Mouse (Mus musculus) embryo, embryonic 9.5 days (tissue): ENCODE measurements at regions not wholly inside any gene's neighbourhood (a gene's known extent, or its start where the extent isn't known, plus 50 kb on each side); places are given as distances from the start of the nearest gene placed in this dataset.

Experiments used
- DNase-seq: peaks from one replicate; pipeline ENCODE4 v3.0.0-alpha.2; 2017; ENCODE audit errors: extremely low spot score

DNA sequence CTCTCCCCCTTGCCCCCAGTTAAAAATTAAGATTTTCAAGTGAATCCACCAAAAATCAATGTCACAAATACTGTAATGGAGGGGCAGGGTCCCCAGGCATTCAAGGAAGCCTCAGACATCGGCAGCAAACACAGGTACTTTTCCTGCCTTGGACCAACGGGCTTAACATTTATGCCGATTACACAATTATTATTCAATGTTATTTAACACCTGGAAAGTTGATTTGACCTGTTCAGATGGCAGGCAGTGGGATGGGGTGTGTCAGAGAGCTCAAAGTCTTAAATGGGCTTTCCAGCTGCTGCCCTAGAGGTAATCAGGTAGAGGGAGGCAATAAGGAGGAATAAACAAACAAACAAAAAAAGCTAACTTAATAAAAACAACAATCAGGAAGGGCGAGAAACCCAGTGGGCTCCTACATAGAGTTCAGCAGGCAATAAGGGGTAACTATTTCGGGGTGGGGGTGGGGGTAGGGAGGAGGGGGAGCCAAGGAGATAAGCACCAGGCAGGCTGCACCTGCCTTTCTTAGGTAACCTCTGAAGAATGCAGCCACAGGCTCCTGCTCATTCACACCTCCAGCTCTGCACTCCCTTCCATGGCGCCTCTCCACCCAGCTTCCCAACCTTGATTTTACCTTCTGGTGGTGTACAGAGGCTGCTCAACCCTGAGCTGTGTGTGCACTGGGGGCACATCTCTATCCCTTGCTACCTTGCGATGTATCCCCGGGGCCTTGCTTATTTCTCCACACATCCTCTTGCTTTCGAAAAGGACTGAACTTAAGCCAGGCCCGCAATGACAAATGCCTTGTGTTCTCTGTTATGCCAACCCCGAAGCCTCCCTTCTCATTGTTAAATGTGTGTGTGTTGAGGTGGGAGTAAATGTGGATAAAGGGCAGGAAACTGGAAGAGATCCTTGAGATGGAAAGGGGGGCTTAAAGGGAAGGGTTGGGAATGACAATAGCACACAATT lies 168.9 kb upstream of the Id2 start:
- DNase-seq: no peak

DNA sequence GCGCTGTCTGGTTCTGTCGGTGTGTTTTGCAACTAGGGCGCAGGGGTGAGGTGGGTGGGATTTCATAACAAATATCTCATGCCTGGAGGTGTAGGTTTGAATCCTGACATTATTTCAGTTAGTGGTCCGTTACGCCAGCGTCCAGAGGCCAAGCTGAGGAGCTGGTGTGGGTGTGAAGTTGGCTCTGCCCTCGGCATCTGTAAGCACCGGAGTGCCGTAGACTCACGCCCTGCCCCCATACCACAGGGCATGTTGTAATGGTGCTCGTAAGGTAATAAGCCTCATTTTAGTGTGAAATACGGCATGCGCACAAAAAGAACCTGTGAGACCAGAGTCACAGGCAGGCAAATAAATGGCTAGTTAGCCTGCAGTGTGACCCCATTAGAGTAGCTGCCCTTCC lies 168.1 kb upstream of the Id2 start:
- DNase-seq: no peak

DNA sequence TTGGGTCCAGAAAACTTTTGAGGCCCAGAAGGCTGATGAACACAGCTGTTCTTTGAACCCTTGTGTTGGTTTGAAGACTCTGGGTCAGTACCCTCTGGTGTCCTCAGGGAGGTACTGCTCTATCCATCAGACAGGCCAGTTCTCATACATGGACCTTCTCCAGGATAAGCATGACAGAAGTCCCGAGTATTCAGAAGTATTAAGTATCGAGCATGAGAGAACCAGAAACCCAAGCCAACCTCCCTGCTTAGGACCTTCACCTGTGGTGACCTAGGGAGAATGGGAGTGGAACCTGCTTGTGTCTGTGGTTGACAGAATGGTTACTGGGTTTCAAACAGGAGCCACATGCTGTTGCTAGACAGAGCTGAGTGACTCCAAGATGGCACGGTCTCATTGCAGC lies 167.5 kb upstream of the Id2 start:
- DNase-seq: no peak

DNA sequence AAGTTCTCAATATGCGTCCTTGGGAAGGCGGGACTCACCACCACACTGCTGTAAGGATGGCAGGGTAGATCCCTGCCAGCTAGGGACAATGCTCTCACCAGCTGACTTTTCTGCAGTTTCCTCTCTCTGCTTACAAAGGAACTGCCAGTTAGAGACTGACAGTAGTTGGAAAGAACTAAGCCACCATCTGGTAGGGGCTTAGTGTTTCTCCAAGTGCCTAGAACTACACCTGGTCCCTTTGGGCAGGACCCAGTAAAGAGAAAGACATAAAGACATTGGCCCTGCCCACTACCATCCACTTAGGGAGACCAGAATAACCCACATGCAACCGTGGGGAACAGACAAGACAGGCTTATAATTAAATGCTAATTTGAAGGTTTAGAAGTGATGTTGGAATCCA lies 165.5 kb upstream of the Id2 start:
- DNase-seq: no peak

DNA sequence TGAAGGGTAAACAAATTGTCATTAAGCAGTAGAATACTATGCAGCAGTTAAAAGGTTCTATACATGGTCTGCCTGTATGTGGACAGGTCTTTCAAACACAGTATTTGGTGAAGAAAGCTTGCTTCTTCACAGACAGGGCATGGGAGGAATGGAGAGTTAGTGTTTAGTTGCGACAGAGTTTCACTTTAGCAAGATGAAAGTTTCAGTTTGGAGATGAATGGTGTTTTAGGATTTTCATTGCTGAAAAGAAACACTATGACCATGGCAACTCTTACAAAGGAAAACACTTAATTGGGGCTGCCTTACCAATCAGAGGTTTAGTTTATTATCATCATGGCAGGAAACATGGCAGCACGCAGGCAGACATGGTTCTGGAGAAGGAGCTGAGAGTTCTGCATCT lies 162.2 kb upstream of the Id2 start:
- DNase-seq: no peak

DNA sequence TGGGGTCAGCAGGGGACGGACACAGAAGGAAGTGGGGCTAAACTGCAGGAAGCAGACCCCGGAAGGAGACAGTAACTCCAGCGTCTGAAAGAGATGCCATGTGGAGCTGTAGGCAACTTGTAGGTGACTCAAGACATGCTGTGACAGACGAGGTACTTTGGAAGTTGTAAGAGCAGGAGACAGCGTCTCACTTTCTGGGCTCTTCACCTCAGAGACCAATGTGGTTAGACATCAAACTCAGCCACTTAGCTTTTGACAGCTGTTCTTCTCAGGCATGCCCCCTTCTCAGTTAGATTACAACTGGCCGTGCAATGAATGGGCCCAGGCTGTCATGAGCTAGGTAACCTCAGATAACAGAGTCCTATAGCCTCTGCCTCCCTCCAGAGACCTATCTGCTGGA lies 159.3 kb upstream of the Id2 start:
- DNase-seq: no peak

DNA sequence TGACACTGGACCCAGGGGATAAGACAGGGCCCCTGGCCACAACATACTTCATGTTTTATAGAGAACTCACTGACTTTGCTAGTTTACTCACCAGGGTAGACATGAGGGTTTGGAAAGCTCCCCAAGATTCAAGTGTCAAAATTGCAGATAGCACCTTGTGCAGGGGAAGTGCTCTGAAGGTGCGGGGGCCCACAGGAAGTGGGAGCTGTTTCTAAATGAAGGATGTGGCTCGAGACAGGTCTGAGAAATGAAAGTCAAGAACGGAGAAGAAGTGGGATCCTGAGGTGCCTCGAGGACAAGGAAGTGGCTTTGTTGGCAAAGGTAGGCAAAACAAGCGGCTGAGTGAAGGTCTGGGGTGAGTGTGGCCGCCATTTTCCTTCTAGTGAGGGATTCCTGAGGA lies 157.8 kb upstream of the Id2 start:
- no peak for DNase-seq

DNA sequence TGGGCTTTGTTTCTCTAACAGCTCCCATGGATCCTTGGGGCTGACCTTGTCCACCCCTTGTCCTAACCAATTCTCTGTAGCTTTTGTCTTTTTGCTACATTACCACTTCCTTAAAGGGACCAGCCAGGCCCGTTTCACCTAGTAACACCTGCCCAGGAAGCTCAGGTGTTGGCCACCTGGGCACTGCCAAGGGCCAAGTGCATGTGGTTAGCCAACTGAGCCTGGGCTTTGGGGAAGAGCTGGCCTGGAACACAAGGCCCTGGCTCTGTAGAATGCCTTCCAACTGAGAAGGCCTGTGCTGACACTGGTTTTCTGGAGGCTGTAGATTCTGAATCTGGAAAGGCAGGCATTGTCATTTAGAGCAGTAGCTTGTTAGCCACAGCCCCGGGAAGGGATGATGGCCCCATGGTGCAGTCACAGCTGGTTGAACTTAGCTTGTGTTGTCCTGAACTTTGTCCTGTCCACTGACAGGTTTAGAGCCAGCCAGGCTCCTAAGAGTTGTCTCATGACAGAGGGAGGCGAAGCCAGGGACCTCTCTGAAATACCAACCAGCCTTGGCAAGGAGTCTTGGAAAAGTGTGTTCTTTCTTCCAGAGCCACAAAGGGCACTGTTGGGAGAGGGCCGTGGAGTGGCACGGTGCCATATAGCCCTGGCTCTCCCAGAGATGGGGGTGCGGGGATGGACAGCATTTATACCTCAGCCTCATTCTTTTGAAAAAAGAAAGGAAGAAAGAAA lies 156.0 kb upstream of the Id2 start:
- no peak for DNase-seq

DNA sequence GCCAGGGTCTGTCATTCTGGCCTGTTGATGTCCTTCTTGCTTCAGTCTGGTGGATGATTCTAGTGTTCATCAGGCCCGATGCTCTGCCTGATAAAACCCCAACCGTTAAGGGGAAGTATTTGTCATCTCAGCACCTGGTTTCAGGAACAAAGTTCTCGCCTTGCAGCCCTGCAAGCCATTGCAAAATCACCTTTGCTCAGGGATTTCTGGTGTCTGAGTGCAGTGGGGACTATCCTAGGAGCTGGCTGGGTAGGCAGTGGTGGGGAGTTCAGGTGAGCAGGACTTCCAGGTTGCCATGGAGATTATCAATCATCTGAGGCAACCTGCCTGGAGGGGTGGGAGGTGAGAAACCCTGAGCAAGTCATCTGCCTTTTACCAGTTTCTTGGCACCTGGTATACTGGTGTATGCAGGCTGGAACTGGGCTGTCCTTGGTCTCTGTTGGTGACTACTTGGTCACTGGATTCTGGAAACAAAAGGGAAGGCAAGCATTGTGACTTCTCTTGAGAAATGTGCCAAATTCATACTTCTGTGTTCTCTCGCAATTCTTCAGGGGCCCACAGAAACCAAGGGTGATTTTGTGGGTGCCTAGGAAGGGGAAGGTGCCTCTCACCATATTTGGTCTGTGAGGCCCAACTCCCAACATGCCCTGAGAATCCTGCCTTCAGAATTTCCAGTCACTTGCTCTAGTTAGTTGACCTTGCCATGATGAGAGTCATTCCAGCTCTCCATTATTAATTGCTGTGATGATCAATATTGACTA lies 154.7 kb upstream of the Id2 start:
- no peak for DNase-seq

DNA sequence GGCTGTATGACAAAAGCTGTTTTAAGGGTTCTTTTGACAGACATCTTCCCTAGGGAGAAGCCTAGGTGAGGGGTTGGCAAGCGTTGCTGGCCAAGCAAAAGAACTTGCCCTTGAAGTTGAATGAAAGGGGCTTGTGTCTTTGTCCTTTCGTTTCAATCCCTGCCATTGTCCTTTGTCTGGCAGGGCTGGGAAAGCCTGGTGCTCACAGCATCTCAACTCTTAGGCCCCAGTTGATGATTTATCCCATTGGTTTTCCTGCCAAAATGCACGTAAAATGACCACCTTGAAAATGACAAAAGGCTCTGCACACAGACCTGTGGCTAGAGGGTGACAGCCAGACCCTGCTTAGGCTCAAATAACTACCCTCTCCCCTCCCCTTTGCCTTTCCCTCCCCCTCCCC lies 153.9 kb upstream of the Id2 start:
- DNase-seq: no peak

DNA sequence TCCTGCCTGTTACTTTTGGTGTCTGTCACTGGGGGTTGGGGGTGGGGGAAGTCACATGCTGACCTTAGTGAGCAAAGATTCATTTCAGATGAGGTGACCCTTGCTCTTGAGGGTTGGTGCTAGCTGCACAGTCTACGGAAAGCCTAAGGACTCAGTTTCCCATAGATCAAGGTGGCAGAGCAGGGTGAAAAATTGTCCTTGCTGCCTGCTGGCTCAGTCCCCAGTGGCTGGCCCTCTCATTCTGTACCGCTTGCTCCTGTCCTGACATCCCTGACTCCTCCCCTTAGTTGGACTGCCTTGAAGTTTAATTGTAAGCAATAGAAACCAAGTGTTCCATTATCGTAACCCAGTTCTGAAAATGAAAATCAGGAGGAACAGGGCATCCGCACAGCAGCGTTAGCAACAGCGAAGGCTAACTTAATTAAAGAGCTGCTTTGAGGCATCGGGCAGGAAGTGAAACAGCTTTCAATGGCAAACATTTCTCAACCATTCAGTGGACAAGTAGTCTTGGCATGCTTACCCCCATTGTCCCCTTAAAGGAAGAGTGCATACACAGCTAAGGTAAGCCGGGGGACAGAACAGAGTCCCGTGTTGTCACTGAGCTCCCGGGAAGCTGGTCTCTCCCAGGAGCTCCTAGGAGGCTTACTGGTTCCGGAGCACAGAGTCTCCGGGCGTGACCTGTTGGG lies 151.9 kb upstream of the Id2 start:
- DNase-seq: no peak

DNA sequence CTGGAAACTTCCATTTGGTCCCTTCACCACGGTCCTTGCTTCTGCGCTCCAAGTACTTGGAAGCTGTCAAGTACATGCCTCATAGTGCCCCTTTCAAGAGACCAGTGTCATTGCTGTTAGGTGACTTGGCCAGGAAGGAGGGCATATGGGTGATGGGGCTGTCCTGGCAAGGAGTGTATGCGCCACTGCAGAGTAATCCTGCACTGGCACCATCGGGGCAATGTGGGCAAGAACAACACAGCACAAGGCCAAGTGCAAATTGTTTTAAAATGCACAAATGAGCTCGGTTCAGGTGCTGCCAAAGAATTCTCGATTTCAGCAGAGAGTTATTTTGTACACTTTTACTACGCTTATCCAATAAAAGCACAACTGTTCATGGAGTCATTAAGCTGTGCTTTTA lies 149.6 kb upstream of the Id2 start:
- DNase-seq: no peak

DNA sequence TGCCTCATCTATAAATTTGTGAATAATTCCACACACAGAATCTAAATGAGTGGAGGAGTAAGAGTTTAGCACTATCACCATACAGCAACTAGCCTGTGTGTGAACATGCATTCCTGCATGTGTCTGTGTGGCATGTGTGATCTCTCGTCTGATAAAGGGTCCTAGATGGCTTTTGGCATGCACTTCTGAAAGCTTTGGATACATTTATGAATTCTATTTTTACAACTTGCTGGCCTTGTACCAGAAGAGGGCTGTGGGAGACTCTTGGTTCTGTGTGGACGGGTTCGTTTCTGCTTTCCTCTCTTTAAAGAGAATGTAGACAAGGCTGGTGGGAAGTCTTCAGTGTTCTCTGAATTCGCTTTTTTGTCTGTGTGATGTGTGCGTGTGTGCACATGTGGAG lies 148.7 kb upstream of the Id2 start:
- no peak for DNase-seq

DNA sequence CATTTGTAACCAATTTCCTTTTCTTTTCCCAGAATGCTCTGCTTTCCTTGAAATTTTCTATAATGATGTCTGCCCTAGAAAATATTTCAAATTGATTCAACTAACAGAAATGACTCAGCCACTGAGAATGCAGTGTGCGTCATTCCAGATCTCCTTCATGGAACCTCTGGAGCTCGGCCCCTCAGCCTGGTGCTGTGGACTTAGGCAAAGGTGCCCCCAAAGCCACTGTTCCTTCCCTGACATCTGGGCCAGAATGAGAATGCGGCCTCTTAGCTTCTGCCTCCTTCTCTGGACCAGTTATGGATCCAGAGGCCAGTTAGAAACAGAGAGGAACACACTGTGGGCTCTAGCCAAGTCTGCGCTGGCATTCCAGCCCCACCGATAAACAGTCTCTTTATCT lies 148.3 kb upstream of the Id2 start:
- no peak for DNase-seq

DNA sequence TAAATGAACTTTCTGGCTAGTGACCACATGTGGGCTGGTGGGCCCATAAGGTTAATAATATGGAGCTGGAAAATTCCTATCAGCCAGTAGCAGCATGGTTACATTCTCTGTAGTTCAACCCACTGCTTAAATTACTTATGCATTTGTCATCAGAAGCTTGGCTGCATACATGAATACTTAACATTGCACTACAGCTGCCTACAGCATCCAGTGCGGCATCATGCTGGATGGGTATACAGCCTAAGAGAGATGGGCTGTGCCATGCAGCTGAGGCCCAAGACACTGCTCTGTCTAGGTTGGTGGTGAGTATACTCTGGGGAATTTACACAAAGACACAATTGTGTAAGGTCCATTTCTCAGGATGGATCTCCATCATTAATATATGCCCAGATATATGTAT lies 147.7 kb upstream of the Id2 start:
- DNase-seq: no peak

DNA sequence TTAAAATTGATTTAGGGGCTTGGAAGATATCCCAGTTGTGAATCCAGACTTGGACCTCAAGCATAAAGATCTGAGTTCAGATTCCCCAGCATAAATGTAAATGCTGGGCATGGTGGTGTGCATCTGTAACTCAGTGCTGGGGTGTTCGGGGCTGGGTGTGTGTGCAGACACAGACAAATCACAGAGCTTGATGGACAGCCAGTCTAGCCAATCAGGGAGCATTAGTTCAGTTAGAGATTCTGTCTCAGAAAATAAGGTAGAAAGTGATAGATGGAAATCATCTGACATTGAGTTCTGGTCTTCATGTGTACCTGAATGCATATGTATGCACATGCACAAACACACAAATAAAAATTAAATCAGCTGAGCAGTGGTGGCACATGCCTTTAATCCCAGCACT lies 147.0 kb upstream of the Id2 start:
- DNase-seq: no peak

DNA sequence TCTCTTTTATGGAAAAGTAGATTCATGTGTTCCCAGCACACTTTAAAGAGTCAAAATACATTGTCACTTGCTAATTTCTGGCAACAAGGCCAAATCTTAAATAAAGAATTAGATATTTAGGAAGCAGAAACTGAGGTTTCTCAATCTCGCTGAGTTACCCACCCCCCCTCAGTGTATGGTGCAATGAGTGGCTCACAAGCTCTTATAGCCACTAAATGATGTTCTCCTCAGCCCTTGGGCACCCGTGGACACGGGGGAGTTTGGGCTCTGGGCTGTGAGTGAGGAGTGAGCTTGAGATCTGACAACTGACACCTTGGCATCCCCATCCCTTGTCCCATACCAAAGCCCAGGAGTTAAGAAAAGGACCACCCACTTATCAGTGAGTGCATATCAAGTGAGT lies 145.4 kb upstream of the Id2 start:
- no peak for DNase-seq

DNA sequence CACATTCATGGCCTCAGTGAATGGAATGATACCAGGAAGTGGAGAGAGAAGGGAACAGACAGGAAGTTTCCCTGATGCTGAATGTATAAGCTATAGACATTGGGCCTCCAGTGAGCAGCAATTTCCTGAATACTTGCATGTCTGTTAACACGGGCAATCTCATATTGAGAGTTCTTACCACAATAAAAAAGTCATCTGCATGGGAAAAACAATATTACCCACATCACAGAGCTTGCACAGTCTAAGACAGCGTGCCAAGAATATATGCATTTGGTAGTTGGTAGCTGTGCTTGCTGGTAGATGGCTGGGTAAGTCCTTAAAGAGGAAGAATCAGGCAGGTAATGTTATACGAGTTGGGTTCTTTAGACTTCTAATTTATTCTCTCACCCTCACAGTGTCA lies 144.7 kb upstream of the Id2 start:
- no peak for DNase-seq

DNA sequence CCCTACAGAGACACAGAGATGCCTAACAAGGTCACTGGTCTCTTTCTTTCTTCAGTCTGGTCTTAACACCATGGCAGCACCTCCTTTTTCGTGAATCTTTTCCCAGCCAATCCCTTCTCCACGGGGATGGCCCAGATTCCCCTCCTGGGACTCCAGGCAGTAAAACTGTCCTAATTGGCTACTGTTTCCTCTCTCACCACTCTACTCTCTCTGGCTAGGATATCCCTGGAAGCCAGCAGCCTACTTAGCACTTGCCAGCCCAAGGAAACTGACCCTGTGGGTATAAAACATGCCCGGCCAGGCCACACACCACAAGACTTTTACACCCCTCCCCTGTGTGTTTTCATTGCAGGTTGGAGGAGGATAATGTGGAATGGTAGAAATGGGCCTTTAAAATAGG lies 143.9 kb upstream of the Id2 start:
- DNase-seq: no peak

DNA sequence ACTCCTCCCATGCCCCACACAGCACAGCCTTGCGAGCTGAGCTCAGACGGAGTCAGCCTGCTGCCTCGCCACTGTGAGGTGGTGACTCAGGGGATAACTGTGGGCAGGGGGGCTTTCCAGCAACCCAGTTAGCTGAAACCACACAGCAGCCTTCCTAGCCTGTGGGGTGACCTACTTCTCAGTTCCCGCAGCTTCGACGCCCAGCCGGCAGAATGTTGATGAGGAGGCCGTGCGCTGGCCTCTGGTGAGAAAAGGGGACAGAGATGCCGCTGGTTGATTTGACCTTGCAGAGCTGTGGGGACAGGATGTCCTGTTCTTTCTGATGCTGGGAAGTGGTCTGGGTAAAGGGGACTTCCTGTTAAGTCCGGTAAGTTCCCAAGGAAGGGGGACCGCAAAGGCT lies 143.2 kb upstream of the Id2 start:
- DNase-seq: peak; percentile 16

DNA sequence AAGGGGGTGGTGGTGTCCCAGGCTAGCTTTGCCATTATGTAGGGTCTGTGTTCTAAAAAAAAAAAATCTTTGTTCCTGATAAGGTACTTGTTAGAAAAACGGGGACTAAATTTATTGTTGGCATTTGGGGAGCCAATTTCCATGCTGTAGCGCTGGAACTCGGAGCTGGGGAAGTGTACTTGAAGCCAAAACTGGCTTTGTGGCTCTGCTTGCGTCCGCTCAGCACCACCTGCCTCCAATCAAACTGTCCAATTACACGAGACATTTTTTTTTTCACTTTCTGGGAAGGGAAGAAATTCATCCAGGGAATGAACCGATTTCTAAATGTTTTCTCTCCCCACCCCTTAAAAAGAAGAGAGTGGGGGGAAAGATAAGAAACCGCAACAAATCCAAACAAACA lies 138.1 kb upstream of the Id2 start:
- DNase-seq: no peak

DNA sequence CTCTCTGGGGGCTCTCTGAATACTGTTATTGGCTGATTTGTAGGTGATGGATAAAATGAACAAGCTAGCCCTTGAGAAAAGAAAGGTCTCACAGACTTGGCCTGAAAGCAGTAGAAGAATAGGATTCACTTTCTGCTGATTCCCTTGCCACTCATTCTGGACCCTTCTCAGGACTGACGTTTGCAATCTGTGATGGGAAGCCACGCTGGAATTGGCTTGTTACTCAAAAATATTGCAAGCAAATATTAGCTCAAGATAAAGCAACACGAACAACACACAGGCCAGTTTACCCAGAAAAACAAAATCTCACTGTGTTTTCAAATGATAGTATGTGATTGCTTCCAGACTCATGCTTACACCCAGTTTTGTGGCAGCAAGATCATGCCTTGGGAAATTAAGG lies 137.7 kb upstream of the Id2 start:
- no peak for DNase-seq
